Comparison of ENCODE assay signal across 8 mouse cellular contexts in the genomic region with DNA sequence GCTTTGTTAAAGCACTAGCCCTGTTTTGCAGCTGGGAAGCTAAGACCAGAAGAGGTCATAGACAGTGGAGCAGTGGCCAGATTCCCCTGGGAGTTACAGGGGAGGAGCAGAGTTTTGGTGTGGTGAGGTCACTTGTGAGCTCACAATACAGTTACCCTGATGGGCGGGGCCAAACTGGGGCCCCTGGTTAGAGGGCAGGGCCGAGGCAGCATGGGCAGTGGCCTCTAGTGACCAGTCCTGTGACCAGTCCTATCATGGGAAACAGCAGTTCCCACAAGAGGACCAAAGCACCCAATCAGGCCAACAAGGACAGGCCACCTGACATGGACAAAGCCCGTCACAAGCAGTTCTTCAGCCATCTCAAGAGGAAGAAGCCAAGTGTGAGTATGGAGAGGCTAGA. TPM values are rescaled to one million over a fixed set of nuclear protein-coding genes. Genes with fewer than 3 reads are reported as not detected.
DNase-seq lines count a peak whose midpoint lies in the region; ATAC-seq and TF ChIP-seq lines count a peak whose summit lies in the region.

No protein-coding gene starts in this region.

- H3K4me2 ChIP-seq in limb, embryonic 13.5 days (replicated peaks): peak overlapping the region; percentile 90; the same call in 1 of the 2 replicates

- no peaks in the 10 kb centered on the region for H3K9me3 ChIP-seq in limb, embryonic 13.5 days

- peaks cover 39% of the 10 kb centered on the region for H3K27me3 ChIP-seq in limb, embryonic 13.5 days
- H3K27me3 ChIP-seq in splenic B cell, adult 2 months (ENCODE audit: control insufficient read depth, insufficient read depth, low read length, poor library complexity, severe bottlenecking): no peaks in the 10 kb centered on the region
- H3K27me3 ChIP-seq in thymus, adult 2 months (ENCODE audit: control insufficient read depth, insufficient read depth, low read length): no peaks in the 10 kb centered on the region

- ATAC-seq in limb, embryonic 13.5 days (ENCODE audit: low FRiP score, low read depth): no peak

- no peak for TF ChIP-seq CTCF in thymus, adult 2 months (IDR thresholded peaks at IDR 0.05; ENCODE audit: borderline replicate concordance, control insufficient read depth, extremely low read depth, insufficient read depth, low read length, poor library complexity)

- H3K4me3 ChIP-seq in limb, embryonic 13.5 days: no peak overlapping the region; the same call in 1 of the 2 replicates
- no peak overlapping the region for H3K4me3 ChIP-seq in thymus, adult 2 months (ENCODE audit: control insufficient read depth, insufficient read depth, low read length)

- 58% methylated on average over 3 of the region's 3 CpGs for WGBS in limb, embryonic 13.5 days
- WGBS in thymus, adult 2 months: 88% methylated on average over 3 of the region's 3 CpGs

- no peak for TF ChIP-seq POLR2A in thymus, adult 2 months (IDR thresholded peaks at IDR 0.05; ENCODE audit: control insufficient read depth, extremely low read depth, insufficient read depth, low read length, poor library complexity)

- peaks cover 26% of the 10 kb centered on the region for H3K4me1 ChIP-seq in limb, embryonic 13.5 days
- peaks cover 20% of the 10 kb centered on the region for H3K4me1 ChIP-seq in thymus, adult 2 months (replicated peaks; ENCODE audit: control insufficient read depth, insufficient read depth, low read length)

- H3K36me3 ChIP-seq in limb, embryonic 13.5 days: no peaks in the 10 kb centered on the region
- H3K36me3 ChIP-seq in splenic B cell, adult 2 months (ENCODE audit: control insufficient read depth, insufficient read depth, low read length, poor library complexity, severe bottlenecking): no peaks in the 10 kb centered on the region
- no peaks in the 10 kb centered on the region for H3K36me3 ChIP-seq in thymus, adult 2 months (ENCODE audit: control insufficient read depth, insufficient read depth, low read length)

- H3K27ac ChIP-seq in limb, embryonic 13.5 days: no peak overlapping the region
- no peak overlapping the region for H3K27ac ChIP-seq in thymus, adult 2 months (ENCODE audit: control insufficient read depth, insufficient read depth, low read length)

- no peak overlapping the region for H3K9ac ChIP-seq in limb, embryonic 13.5 days

- DNase-seq in adrenal gland, adult 2 months: peak; percentile 31
- DNase-seq in adrenal gland, postnatal 25 days: no peak
- DNase-seq in kidney, postnatal 14 days: peak; percentile 20
- no peak for DNase-seq in kidney, adult 9 months
- DNase-seq in splenic B cell, adult 2 months (ENCODE audit: low read depth, low spot score): peak; percentile 51
- DNase-seq in thymus, adult 2 months: no peak
- DNase-seq in cerebellum, adult 18-20 months: no peak

RNA-seq across cellular contexts. Expression of a gene that starts 1.8 kb away (rescaled TPM):
- not detected for total RNA-seq in adrenal gland, adult 2 months (2021)
- 0.79 and 1.2 TPM in 2 replicates for polyA plus RNA-seq in adrenal gland, adult 2 months (2012; rRNA removed)
- not detected in 2 replicates for total RNA-seq in adrenal gland, postnatal 25 days (2021)
- 0.88 and 1.1 TPM in 2 replicates for polyA plus RNA-seq in limb, embryonic 13.5 days (2015; fragmentation: Nextera tagmentation; extraction: Ambion mirVana)
- polyA plus RNA-seq in thymus, adult 2 months (2012; rRNA removed): 2.0 and 3.3 TPM in 2 replicates

RNA-seq across cellular contexts. Expression of a gene that starts 2.9 kb away (rescaled TPM):
- not detected for total RNA-seq in adrenal gland, adult 2 months (2021)
- polyA plus RNA-seq in adrenal gland, adult 2 months (2012; rRNA removed): not detected in 2 replicates
- 0.21 TPM in 1 of 2 replicates, not detected in the other for total RNA-seq in adrenal gland, postnatal 25 days (2021)
- 0.33 and 0.47 TPM in 2 replicates for polyA plus RNA-seq in limb, embryonic 13.5 days (2015; fragmentation: Nextera tagmentation; extraction: Ambion mirVana)
- 0.11 and 0.47 TPM in 2 replicates for polyA plus RNA-seq in thymus, adult 2 months (2012; rRNA removed)

RNA-seq across cellular contexts. Expression of a gene that starts 10.0 kb away (rescaled TPM):
- total RNA-seq in adrenal gland, adult 2 months (2021): 1 to 10 TPM; 1.5 to 1.6 TPM
- polyA plus RNA-seq in adrenal gland, adult 2 months (2012; rRNA removed): 3.3 and 4.3 TPM in 2 replicates
- 2.0 and 2.1 TPM in 2 replicates for total RNA-seq in adrenal gland, postnatal 25 days (2021)
- polyA plus RNA-seq in limb, embryonic 13.5 days (2015; fragmentation: Nextera tagmentation; extraction: Ambion mirVana): 3.7 and 3.9 TPM in 2 replicates
- 14.8 and 15.7 TPM in 2 replicates for polyA plus RNA-seq in thymus, adult 2 months (2012; rRNA removed)

RNA-seq across cellular contexts. Expression of a gene that starts 21.0 kb away (rescaled TPM):
- 1 to 10 TPM; 7.4 to 8.7 TPM for total RNA-seq in adrenal gland, adult 2 months (2021)
- polyA plus RNA-seq in adrenal gland, adult 2 months (2012; rRNA removed): 12.3 and 14.9 TPM in 2 replicates
- 11.2 and 13.2 TPM in 2 replicates for total RNA-seq in adrenal gland, postnatal 25 days (2021)
- polyA plus RNA-seq in limb, embryonic 13.5 days (2015; fragmentation: Nextera tagmentation; extraction: Ambion mirVana): 20.1 and 20.8 TPM in 2 replicates
- polyA plus RNA-seq in thymus, adult 2 months (2012; rRNA removed): 34.0 and 50.3 TPM in 2 replicates

RNA-seq across cellular contexts. Expression of a gene that starts 54.8 kb away (rescaled TPM):
- 10 to 100 TPM; 34.7 to 36.6 TPM for total RNA-seq in adrenal gland, adult 2 months (2021)
- 48.1 and 55.5 TPM in 2 replicates for polyA plus RNA-seq in adrenal gland, adult 2 months (2012; rRNA removed)
- 32.7 and 34.3 TPM in 2 replicates for total RNA-seq in adrenal gland, postnatal 25 days (2021)
- 18.8 and 21.6 TPM in 2 replicates for polyA plus RNA-seq in limb, embryonic 13.5 days (2015; fragmentation: Nextera tagmentation; extraction: Ambion mirVana)
- polyA plus RNA-seq in thymus, adult 2 months (2012; rRNA removed): 70.7 and 71.7 TPM in 2 replicates

Comparison
In these comparisons a context has a peak if more than half of its experiments do, and no peak if none do; other contexts are left out.
1. DNase-seq: peak in adrenal gland, adult 2 months (single experiment), kidney, postnatal 14 days (single experiment) and splenic B cell, adult 2 months (single experiment); none in adrenal gland, postnatal 25 days (single experiment), kidney, adult 9 months (single experiment), thymus, adult 2 months (single experiment) and cerebellum, adult 18-20 months (0 of 2).